18 mouse cellular contexts compared by ENCODE assay signal in the genomic region with DNA sequence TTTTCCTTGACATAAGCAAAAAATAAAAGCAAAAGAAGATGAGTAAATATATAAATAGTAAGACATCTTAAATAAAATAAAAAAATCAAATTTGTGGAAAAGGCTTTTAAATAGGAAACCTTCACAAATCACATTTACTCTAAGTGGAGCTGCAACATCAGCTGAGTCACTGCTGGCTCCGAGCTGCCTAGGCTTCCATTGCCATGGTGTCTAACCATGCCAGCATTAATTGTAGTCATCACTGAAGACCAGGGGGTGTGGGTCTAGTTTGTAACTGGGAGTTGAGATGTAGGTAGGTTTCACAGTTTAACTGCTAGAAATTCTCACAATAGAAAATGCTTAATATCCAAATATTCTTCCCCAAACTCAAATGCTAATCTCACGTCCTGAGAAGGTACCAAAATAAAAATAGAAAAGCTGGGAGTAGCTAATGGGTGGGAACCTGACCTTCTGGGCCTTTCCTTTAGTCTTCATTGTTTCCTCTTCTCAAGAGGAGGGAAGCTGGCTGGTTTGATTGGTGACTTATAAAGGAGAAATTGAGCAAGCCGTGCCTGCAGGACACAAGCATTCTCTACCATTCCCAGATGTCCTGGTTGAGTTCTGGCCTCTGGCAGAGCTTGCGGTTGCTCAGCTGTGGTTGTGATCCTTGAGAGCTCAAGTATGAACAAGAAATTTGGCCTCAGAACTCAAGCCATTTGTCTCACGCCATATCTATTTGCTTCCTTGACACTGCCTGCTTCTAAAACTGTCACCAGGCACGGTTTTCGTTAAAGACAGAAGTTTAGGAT.
DNase-seq lines count a peak whose midpoint lies in the region; ATAC-seq and TF ChIP-seq lines count a peak whose summit lies in the region.
"Had no signal": no experiment of that assay in that cellular context is flagged by ENCODE, and none has a peak within 500 bp of the region (broad histone marks: within the 10 kb centered on the region; RNA-seq: fewer than 3 reads in every experiment).

No protein-coding gene starts in this region.

- no peaks in the 10 kb centered on the region for H3K36me3 ChIP-seq in kidney, embryonic 16.5 days (ENCODE audit: insufficient read depth, low read length)
- H3K36me3 ChIP-seq in limb, embryonic 15.5 days, result no peaks in the 10 kb centered on the region
- H3K36me3 ChIP-seq: heart, embryonic 15.5 days; hindbrain, embryonic 13.5 days; liver, embryonic 12.5 days; lung, embryonic 15.5 days; midbrain, embryonic 15.5 days had no signal

- 68% methylated on average over 7 of the region's 7 CpGs for WGBS in kidney, embryonic 16.5 days
- WGBS in limb, embryonic 15.5 days, result 49% methylated on average over 7 of the region's 7 CpGs

- ATAC-seq in kidney, embryonic 16.5 days (ENCODE audit: low FRiP score, low TSS enrichment), result no peak
- no peak for ATAC-seq in limb, embryonic 15.5 days (ENCODE audit: insufficient number of reproducible peaks, low FRiP score, low TSS enrichment, low read depth)
- ATAC-seq in megakaryocyte progenitor cell, adult 5-6 weeks (replicated peaks; ENCODE audit: poor library complexity), result no peak
- ATAC-seq in erythroid progenitor cell, adult 5-6 weeks (replicated peaks; ENCODE audit: low FRiP score, poor library complexity, severe bottlenecking), result no peak
- ATAC-seq: intestine, embryonic 16.5 days; midbrain, embryonic 15.5 days had no signal

- no peaks in the 10 kb centered on the region for H3K27me3 ChIP-seq in kidney, embryonic 16.5 days (ENCODE audit: insufficient read depth, low read length)
- no peaks in the 10 kb centered on the region for H3K27me3 ChIP-seq in limb, embryonic 15.5 days
- H3K27me3 ChIP-seq: heart, embryonic 15.5 days; hindbrain, embryonic 13.5 days; liver, embryonic 12.5 days; lung, embryonic 15.5 days; midbrain, embryonic 15.5 days had no signal

- peak overlapping the region; percentile 46 for H3K27ac ChIP-seq in gastrocnemius, adult 2 months
- H3K27ac ChIP-seq in kidney, embryonic 16.5 days (ENCODE audit: low read length), result no peak overlapping the region
- peak overlapping the region; percentile 65 for H3K27ac ChIP-seq in limb, embryonic 15.5 days
- H3K27ac ChIP-seq: heart, embryonic 15.5 days; hindbrain, embryonic 13.5 days; left cerebral cortex, adult 2 months; liver, embryonic 12.5 days; lung, embryonic 15.5 days; midbrain, embryonic 15.5 days; stomach, postnatal 0 days had no signal

- no peak for TF ChIP-seq CTCF in gastrocnemius, adult 2 months (IDR thresholded peaks at IDR 0.05)

- H3K4me2 ChIP-seq in kidney, embryonic 16.5 days (replicated peaks; ENCODE audit: low read depth, low read length), result no peak overlapping the region
- no peak overlapping the region for H3K4me2 ChIP-seq in limb, embryonic 15.5 days
- H3K4me2 ChIP-seq: heart, embryonic 15.5 days; hindbrain, embryonic 13.5 days; liver, embryonic 12.5 days; lung, embryonic 15.5 days; midbrain, embryonic 15.5 days had no signal

- H3K9ac ChIP-seq in kidney, embryonic 16.5 days (replicated peaks; ENCODE audit: low read length), result no peak overlapping the region
- no peak overlapping the region for H3K9ac ChIP-seq in limb, embryonic 15.5 days
- H3K9ac ChIP-seq: heart, embryonic 15.5 days; hindbrain, embryonic 13.5 days; liver, embryonic 12.5 days; lung, embryonic 15.5 days; midbrain, embryonic 15.5 days had no signal

- no peaks in the 10 kb centered on the region for H3K9me3 ChIP-seq in kidney, embryonic 16.5 days (ENCODE audit: low read length)
- H3K9me3 ChIP-seq in limb, embryonic 15.5 days, result no peaks in the 10 kb centered on the region
- H3K9me3 ChIP-seq: heart, embryonic 15.5 days; hindbrain, embryonic 13.5 days; liver, embryonic 12.5 days; lung, embryonic 15.5 days; midbrain, embryonic 15.5 days had no signal

- peak; percentile 38 for DNase-seq in gastrocnemius, adult 2 months
- no peak for DNase-seq in gastrocnemius, postnatal 4 days (ENCODE audit: low spot score in 2 of 2)
- DNase-seq in kidney, adult 9 months, result peak; percentile 52
- DNase-seq in fibroblast of lung, adult 2 months (ENCODE audit: low read depth), result peak; percentile 91
- DNase-seq: cerebellum, adult 18-20 months; thymus, postnatal 4 days had no signal

- H3K4me3 ChIP-seq in gastrocnemius, adult 2 months, result no peak overlapping the region
- H3K4me3 ChIP-seq in kidney, embryonic 16.5 days (ENCODE audit: low read length), result no peak overlapping the region
- H3K4me3 ChIP-seq in limb, embryonic 15.5 days, result no peak overlapping the region
- H3K4me3 ChIP-seq: heart, embryonic 15.5 days; hindbrain, embryonic 13.5 days; left cerebral cortex, adult 2 months; liver, embryonic 12.5 days; lung, embryonic 15.5 days; midbrain, embryonic 15.5 days had no signal

- intact Hi-C loops in gastrocnemius, adult 2 months (cut with DNase I), result no loop called here

- H3K4me1 ChIP-seq in kidney, embryonic 16.5 days (ENCODE audit: insufficient read depth, low read length), result no peaks in the 10 kb centered on the region
- no peaks in the 10 kb centered on the region; the same call in 1 of the 2 replicates for H3K4me1 ChIP-seq in limb, embryonic 15.5 days
- H3K4me1 ChIP-seq: heart, embryonic 15.5 days; hindbrain, embryonic 13.5 days; lung, embryonic 15.5 days; midbrain, embryonic 15.5 days had no signal

Comparison
In these comparisons a context has a peak if more than half of its experiments do, and no peak if none do; other contexts are left out.
1. DNase-seq: peak in gastrocnemius, adult 2 months (single experiment), kidney, adult 9 months (single experiment) and fibroblast of lung, adult 2 months (single experiment); none in gastrocnemius, postnatal 4 days (0 of 2).